Mouse (Mus musculus): ENCODE data around the gene Cdh7.

The Cdh7 gene

GRCm38 (mm10) chr1:109982064-109982808, at the start of gene Cdh7:
Gene Cdh7, plus strand, starts transcription at chr1:109982431.
- no peak for DNase-seq

- DNase-seq, result no peak
Measured at GRCm38 (mm10) chr1:109932674-109933073, 49.6 kb upstream of the Cdh7 start.

- no peak for DNase-seq
Measured at GRCm38 (mm10) chr1:109948571-109948970, 33.7 kb upstream of the Cdh7 start.

- no peak for DNase-seq
Measured at GRCm38 (mm10) chr1:109971721-109972425, 10.4 kb upstream of the Cdh7 start.

GRCm38 (mm10) chr1:109972426-109973015, 9.7 kb upstream of the Cdh7 start:
- no peak for DNase-seq

GRCm38 (mm10) chr1:109982809-109983536, 742 bp downstream of the Cdh7 start:
- DNase-seq, result no peak

- no peak for DNase-seq
Measured at GRCm38 (mm10) chr1:109983537-109983912, 1.3 kb downstream of the Cdh7 start.

GRCm38 (mm10) chr1:109984776-109985175, 2.5 kb downstream of the Cdh7 start:
- no peak for DNase-seq

- DNase-seq, result no peak
Measured at GRCm38 (mm10) chr1:109985468-109985867, 3.2 kb downstream of the Cdh7 start.

GRCm38 (mm10) chr1:109989541-109989940, 7.3 kb downstream of the Cdh7 start:
- DNase-seq, result no peak

GRCm38 (mm10) chr1:109993906-109994305, 11.7 kb downstream of the Cdh7 start:
- no peak for DNase-seq

- DNase-seq, result no peak
Measured at GRCm38 (mm10) chr1:110004451-110004850, 22.2 kb downstream of the Cdh7 start.

GRCm38 (mm10) chr1:110005038-110005437, 22.8 kb downstream of the Cdh7 start:
- no peak for DNase-seq

GRCm38 (mm10) chr1:110012153-110012552, 29.9 kb downstream of the Cdh7 start:
- no peak for DNase-seq

GRCm38 (mm10) chr1:110056317-110056716, 74.1 kb downstream of the Cdh7 start:
- no peak for DNase-seq

- no peak for DNase-seq
Measured at GRCm38 (mm10) chr1:110067405-110067804, 85.2 kb downstream of the Cdh7 start.

GRCm38 (mm10) chr1:110078471-110078870, 96.2 kb downstream of the Cdh7 start:
- DNase-seq, result no peak

GRCm38 (mm10) chr1:110118071-110118470, 135.8 kb downstream of the Cdh7 start:
- DNase-seq, result no peak

GRCm38 (mm10) chr1:110118862-110119261, 136.6 kb downstream of the Cdh7 start:
- no peak for DNase-seq

- DNase-seq, result peak; percentile 3
Measured at GRCm38 (mm10) chr1:110171459-110171858, 189.2 kb downstream of the Cdh7 start.

All from kidney, adult 9 months (tissue).